Mouse (Mus musculus): ENCODE measurements around the gene Anks1. TPM values are rescaled to one million over a fixed set of nuclear protein-coding genes. Genes with fewer than 3 reads are reported as not detected.

The Anks1 gene
- polyA plus RNA-seq, 1 experiment from 2014 or later = 8.5 TPM

GRCm38 (mm10) chr17:28026111-28026872, 117.2 kb downstream of the Anks1 start:
- ATAC-seq (replicated peaks; ENCODE audit: insufficient number of reproducible peaks, insufficient read depth, low FRiP score, low read depth) = 0 out of 2 replicates have a peak, but pooled peaks have one; percentile 50
- H3K4me3 ChIP-seq = no peak overlapping the region
- no peaks in the 10 kb centered on the region for H3K36me3 ChIP-seq
- H3K4me1 ChIP-seq (replicated peaks) = peaks cover 60% of the 10 kb centered on the region
- peak overlapping the region; percentile 67 for H3K27ac ChIP-seq
- WGBS = 57% methylated on average over 14 of the region's 14 CpGs
- no peaks in the 10 kb centered on the region for H3K27me3 ChIP-seq
- H3K9ac ChIP-seq = no peak overlapping the region
- H3K9me3 ChIP-seq (replicated peaks) = no peaks in the 10 kb centered on the region
- H3K4me2 ChIP-seq = no peak overlapping the region

GRCm38 (mm10) chr17:28027197-28027596, 118.1 kb downstream of the Anks1 start:
- Histone ChIP-seq H3K9me3 (replicated peaks) (no peaks in the 10 kb centered on the region), H3K4me2 (no peak overlapping the region), H3K36me3 (no peaks in the 10 kb centered on the region), H3K4me3 (no peak overlapping the region), H3K27me3 (no peaks in the 10 kb centered on the region), H3K27ac (no peak overlapping the region), H3K9ac (no peak overlapping the region), H3K4me1 (replicated peaks) (peaks cover 59% of the 10 kb centered on the region)
- no peak for ATAC-seq (replicated peaks; ENCODE audit: insufficient number of reproducible peaks, insufficient read depth, low FRiP score, low read depth)
- WGBS = 93% methylated on average over 6 of the region's 6 CpGs

- WGBS = 83% methylated on average over 10 of the region's 10 CpGs
- Histone ChIP-seq H3K27ac (no peak overlapping the region), H3K36me3 (no peaks in the 10 kb centered on the region), H3K9me3 (replicated peaks) (no peaks in the 10 kb centered on the region), H3K27me3 (no peaks in the 10 kb centered on the region), H3K4me2 (no peak overlapping the region), H3K9ac (no peak overlapping the region), H3K4me1 (replicated peaks) (peaks cover 56% of the 10 kb centered on the region), H3K4me3 (no peak overlapping the region)
- no peak for ATAC-seq (replicated peaks; ENCODE audit: insufficient number of reproducible peaks, insufficient read depth, low FRiP score, low read depth)
Measured at GRCm38 (mm10) chr17:28028236-28028635, 119.1 kb downstream of the Anks1 start.

GRCm38 (mm10) chr17:28029308-28029707, 120.2 kb downstream of the Anks1 start:
- H3K27ac ChIP-seq = peak overlapping the region; percentile 69
- peaks cover 50% of the 10 kb centered on the region for H3K4me1 ChIP-seq (replicated peaks)
- no peaks in the 10 kb centered on the region for H3K36me3 ChIP-seq
- 55% methylated on average over 2 of the region's 2 CpGs for WGBS
- no peaks in the 10 kb centered on the region for H3K27me3 ChIP-seq
- no peak overlapping the region for H3K4me3 ChIP-seq
- H3K9ac ChIP-seq = no peak overlapping the region
- no peak for ATAC-seq (replicated peaks; ENCODE audit: insufficient number of reproducible peaks, insufficient read depth, low FRiP score, low read depth)
- H3K9me3 ChIP-seq (replicated peaks) = no peaks in the 10 kb centered on the region
- H3K4me2 ChIP-seq = no peak overlapping the region

GRCm38 (mm10) chr17:28030446-28030845, 121.3 kb downstream of the Anks1 start:
- no peaks in the 10 kb centered on the region for H3K9me3 ChIP-seq (replicated peaks)
- H3K4me1 ChIP-seq (replicated peaks) = peaks cover 51% of the 10 kb centered on the region
- H3K36me3 ChIP-seq = no peaks in the 10 kb centered on the region
- H3K27ac ChIP-seq = peak overlapping the region; percentile 69; the same call in 1 of the 2 replicates
- WGBS = 91% methylated on average over 10 of the region's 10 CpGs
- no peak overlapping the region for H3K9ac ChIP-seq
- H3K4me3 ChIP-seq = no peak overlapping the region
- no peak overlapping the region for H3K4me2 ChIP-seq
- no peak for ATAC-seq (replicated peaks; ENCODE audit: insufficient number of reproducible peaks, insufficient read depth, low FRiP score, low read depth)
- H3K27me3 ChIP-seq = no peaks in the 10 kb centered on the region

- Histone ChIP-seq H3K9me3 (replicated peaks) (no peaks in the 10 kb centered on the region), H3K27ac (no peak overlapping the region), H3K4me1 (replicated peaks) (peaks cover 45% of the 10 kb centered on the region), H3K4me2 (no peak overlapping the region), H3K9ac (no peak overlapping the region), H3K27me3 (no peaks in the 10 kb centered on the region), H3K36me3 (no peaks in the 10 kb centered on the region), H3K4me3 (no peak overlapping the region)
- no peak for ATAC-seq (replicated peaks; ENCODE audit: insufficient number of reproducible peaks, insufficient read depth, low FRiP score, low read depth)
- 59% methylated on average over 9 of the region's 9 CpGs for WGBS
Measured at GRCm38 (mm10) chr17:28031281-28031941, 122.3 kb downstream of the Anks1 start.

GRCm38 (mm10) chr17:28032219-28032618, 123.1 kb downstream of the Anks1 start:
- H3K9ac ChIP-seq = no peak overlapping the region
- no peak for ATAC-seq (replicated peaks; ENCODE audit: insufficient number of reproducible peaks, insufficient read depth, low FRiP score, low read depth)
- H3K9me3 ChIP-seq (replicated peaks) = no peaks in the 10 kb centered on the region
- no peaks in the 10 kb centered on the region for H3K27me3 ChIP-seq
- WGBS = 74% methylated on average over 10 of the region's 10 CpGs
- no peaks in the 10 kb centered on the region for H3K36me3 ChIP-seq
- H3K4me2 ChIP-seq = no peak overlapping the region
- peaks cover 43% of the 10 kb centered on the region for H3K4me1 ChIP-seq (replicated peaks)
- no peak overlapping the region for H3K27ac ChIP-seq
- H3K4me3 ChIP-seq = no peak overlapping the region

- Histone ChIP-seq H3K4me3 (no peak overlapping the region), H3K27me3 (no peaks in the 10 kb centered on the region), H3K9ac (no peak overlapping the region), H3K36me3 (no peaks in the 10 kb centered on the region), H3K9me3 (replicated peaks) (no peaks in the 10 kb centered on the region), H3K27ac (no peak overlapping the region), H3K4me1 (replicated peaks) (peaks cover 47% of the 10 kb centered on the region), H3K4me2 (no peak overlapping the region)
- no peak for ATAC-seq (replicated peaks; ENCODE audit: insufficient number of reproducible peaks, insufficient read depth, low FRiP score, low read depth)
- 38% methylated on average over 3 of the region's 3 CpGs for WGBS
Measured at GRCm38 (mm10) chr17:28033046-28033580, 124.0 kb downstream of the Anks1 start.

GRCm38 (mm10) chr17:28034986-28035385, 125.9 kb downstream of the Anks1 start:
- H3K4me2 ChIP-seq = no peak overlapping the region
- peaks cover 47% of the 10 kb centered on the region for H3K4me1 ChIP-seq (replicated peaks)
- no peaks in the 10 kb centered on the region for H3K27me3 ChIP-seq
- 43% methylated on average over 8 of the region's 8 CpGs for WGBS
- no peak overlapping the region for H3K9ac ChIP-seq
- H3K27ac ChIP-seq = peak overlapping the region; percentile 44; the same call in 1 of the 2 replicates
- no peaks in the 10 kb centered on the region for H3K36me3 ChIP-seq
- H3K4me3 ChIP-seq = no peak overlapping the region
- H3K9me3 ChIP-seq (replicated peaks) = no peaks in the 10 kb centered on the region
- peak; percentile 71 for ATAC-seq (replicated peaks; ENCODE audit: insufficient number of reproducible peaks, insufficient read depth, low FRiP score, low read depth)

GRCm38 (mm10) chr17:28036813-28037756, 128.0 kb downstream of the Anks1 start:
- ATAC-seq (replicated peaks; ENCODE audit: insufficient number of reproducible peaks, insufficient read depth, low FRiP score, low read depth) = no peak
- H3K4me3 ChIP-seq = no peak overlapping the region
- no peaks in the 10 kb centered on the region; the same call in 1 of the 2 replicates for H3K36me3 ChIP-seq
- H3K27ac ChIP-seq = no peak overlapping the region
- H3K4me2 ChIP-seq = no peak overlapping the region
- WGBS = 70% methylated on average over 14 of the region's 14 CpGs
- H3K4me1 ChIP-seq (replicated peaks) = peaks cover 51% of the 10 kb centered on the region
- H3K9me3 ChIP-seq (replicated peaks) = no peaks in the 10 kb centered on the region
- no peak overlapping the region for H3K9ac ChIP-seq
- H3K27me3 ChIP-seq = no peaks in the 10 kb centered on the region

- Histone ChIP-seq H3K27me3 (no peaks in the 10 kb centered on the region), H3K36me3 (peaks cover 7% of the 10 kb centered on the region; the same call in 1 of the 2 replicates), H3K9ac (no peak overlapping the region), H3K4me1 (replicated peaks) (peaks cover 32% of the 10 kb centered on the region), H3K9me3 (replicated peaks) (no peaks in the 10 kb centered on the region), H3K4me3 (no peak overlapping the region), H3K4me2 (no peak overlapping the region), H3K27ac (no peak overlapping the region)
- no peak for ATAC-seq (replicated peaks; ENCODE audit: insufficient number of reproducible peaks, insufficient read depth, low FRiP score, low read depth)
- WGBS = 33% methylated on average over 16 of the region's 16 CpGs
Measured at GRCm38 (mm10) chr17:28040620-28041019, 131.5 kb downstream of the Anks1 start.
